7 mouse cellular contexts compared by ENCODE assay signal in genomic region chr5:125476286-125476625, GRCm38 (mm10). TPM values are rescaled to one million over a fixed set of nuclear protein-coding genes. Genes with fewer than 3 reads are reported as not detected.
DNase-seq lines count a peak whose midpoint lies in the region; ATAC-seq and TF ChIP-seq lines count a peak whose summit lies in the region.

No protein-coding gene starts in this region.

- TF ChIP-seq POLR2A in liver, adult 2 months (IDR thresholded peaks at IDR 0.05; ENCODE audit: extremely low read depth, insufficient read depth, low read length), result 0 out of 2 replicates have a peak, but pooled peaks have one; percentile 1

- H3K9ac ChIP-seq in liver, adult 2 months (ENCODE audit: low read depth, low read length), result peak overlapping the region; percentile 94
- H3K9ac ChIP-seq in embryonic facial prominence, embryonic 14.5 days (ENCODE audit: low read depth, low read length), result peak overlapping the region; percentile 70
- H3K9ac ChIP-seq in intestine, embryonic 14.5 days (ENCODE audit: low read length), result peak overlapping the region; percentile 62
- peak overlapping the region; percentile 84 for H3K9ac ChIP-seq in midbrain, embryonic 16.5 days (ENCODE audit: low read depth, low read length)

- no peaks in the 10 kb centered on the region for H3K27me3 ChIP-seq in liver, adult 2 months (ENCODE audit: control insufficient read depth, insufficient read depth, low read length)
- no peaks in the 10 kb centered on the region for H3K27me3 ChIP-seq in embryonic facial prominence, embryonic 14.5 days (replicated peaks; ENCODE audit: control insufficient read depth, insufficient read depth, low read length)
- no peaks in the 10 kb centered on the region for H3K27me3 ChIP-seq in intestine, embryonic 14.5 days (replicated peaks; ENCODE audit: control insufficient read depth, insufficient read depth, low read length)
- no peaks in the 10 kb centered on the region for H3K27me3 ChIP-seq in midbrain, embryonic 16.5 days (ENCODE audit: control insufficient read depth, insufficient read depth, low read depth, low read length)

- H3K27ac ChIP-seq in liver, adult 2 months (replicated peaks; ENCODE audit: insufficient read depth, low read depth, low read length), result peak overlapping the region; percentile 80
- H3K27ac ChIP-seq in embryonic facial prominence, embryonic 14.5 days (replicated peaks; ENCODE audit: low read depth, low read length), result peak overlapping the region; percentile 22; the same call in 1 of the 2 replicates
- H3K27ac ChIP-seq in intestine, embryonic 14.5 days (ENCODE audit: low read depth), result no peak overlapping the region
- H3K27ac ChIP-seq in midbrain, embryonic 16.5 days (ENCODE audit: low read length), result peak overlapping the region; percentile 87

- 0 out of 2 replicates have a peak, but pooled peaks have one; percentile 22 for TF ChIP-seq CTCF in liver, adult 2 months (IDR thresholded peaks at IDR 0.05; ENCODE audit: low read depth, low read length)

- H3K4me1 ChIP-seq in liver, adult 2 months (ENCODE audit: control insufficient read depth, insufficient read depth, low read length), result peaks cover 32% of the 10 kb centered on the region
- peaks cover 14% of the 10 kb centered on the region; the same call in 1 of the 2 replicates for H3K4me1 ChIP-seq in embryonic facial prominence, embryonic 14.5 days (ENCODE audit: control insufficient read depth, insufficient read depth, low read length)
- H3K4me1 ChIP-seq in intestine, embryonic 14.5 days (replicated peaks; ENCODE audit: control insufficient read depth, insufficient read depth, low read length), result peaks cover 26% of the 10 kb centered on the region
- H3K4me1 ChIP-seq in midbrain, embryonic 16.5 days (ENCODE audit: control insufficient read depth, insufficient read depth, low read length), result peaks cover 30% of the 10 kb centered on the region

- peak overlapping the region; percentile 70 for H3K4me2 ChIP-seq in embryonic facial prominence, embryonic 14.5 days (ENCODE audit: low read depth, low read length)
- peak overlapping the region; percentile 69 for H3K4me2 ChIP-seq in intestine, embryonic 14.5 days (ENCODE audit: low read length)
- H3K4me2 ChIP-seq in midbrain, embryonic 16.5 days (ENCODE audit: low read length), result peak overlapping the region; percentile 91

- H3K9me3 ChIP-seq in embryonic facial prominence, embryonic 14.5 days (ENCODE audit: control insufficient read depth, low read length), result no peaks in the 10 kb centered on the region
- no peaks in the 10 kb centered on the region for H3K9me3 ChIP-seq in intestine, embryonic 14.5 days (ENCODE audit: control insufficient read depth, low read length)
- no peaks in the 10 kb centered on the region for H3K9me3 ChIP-seq in midbrain, embryonic 16.5 days (replicated peaks; ENCODE audit: control insufficient read depth, low read length, poor library complexity, severe bottlenecking)

- peak overlapping the region; percentile 89 for H3K4me3 ChIP-seq in liver, adult 2 months (ENCODE audit: insufficient read depth, low read depth, low read length)
- H3K4me3 ChIP-seq in embryonic facial prominence, embryonic 14.5 days (ENCODE audit: low read depth, low read length), result peak overlapping the region; percentile 65
- H3K4me3 ChIP-seq in intestine, embryonic 14.5 days (ENCODE audit: low read depth, low read length), result peak overlapping the region; percentile 90
- H3K4me3 ChIP-seq in midbrain, embryonic 16.5 days (ENCODE audit: low read depth, low read length), result peak overlapping the region; percentile 85

- DNase-seq in liver, adult 2 months (ENCODE audit: extremely low read depth, low read depth, low spot score), result no peak
- DNase-seq in liver, result no peak
- peak; percentile 61 for DNase-seq in brain, adult 2 months (ENCODE audit: low read depth, low spot score)
- DNase-seq in embryonic facial prominence, embryonic 14.5 days (ENCODE audit: low spot score), result no peak
- no peak for DNase-seq in intestine, embryonic 14.5 days (ENCODE audit: low spot score)
- no peak for DNase-seq in adrenal gland, adult 8-10 months

- H3K79me2 ChIP-seq in liver, adult 2 months (ENCODE audit: control insufficient read depth, insufficient read depth, low read length), result peaks cover 37% of the 10 kb centered on the region

- 14% methylated on average over 5 of the region's 5 CpGs for WGBS in liver, adult 2 months
- 17% methylated on average over 5 of the region's 5 CpGs for WGBS in embryonic facial prominence, embryonic 14.5 days
- WGBS in intestine, embryonic 14.5 days, result 9% methylated on average over 5 of the region's 5 CpGs
- 7% methylated on average over 5 of the region's 5 CpGs for WGBS in midbrain, embryonic 16.5 days

- H3K36me3 ChIP-seq in liver, adult 2 months (ENCODE audit: control insufficient read depth, insufficient read depth, low read length), result peaks cover 4% of the 10 kb centered on the region
- H3K36me3 ChIP-seq in embryonic facial prominence, embryonic 14.5 days (ENCODE audit: control insufficient read depth, insufficient read depth, low read length), result 0 out of 2 replicates have a peak, but pooled peaks cover 4% of the 10 kb centered on the region
- H3K36me3 ChIP-seq in intestine, embryonic 14.5 days (ENCODE audit: control insufficient read depth, insufficient read depth, low read length), result 0 out of 2 replicates have a peak, but pooled peaks cover 6% of the 10 kb centered on the region
- H3K36me3 ChIP-seq in midbrain, embryonic 16.5 days (ENCODE audit: control insufficient read depth, insufficient read depth, low read length), result no peaks in the 10 kb centered on the region

- ATAC-seq in embryonic facial prominence, embryonic 14.5 days (ENCODE audit: low read depth), result no peak; the same call in 1 of the 2 replicates
- ATAC-seq in intestine, embryonic 14.5 days (replicated peaks; ENCODE audit: low FRiP score, low TSS enrichment, low read depth), result peak; percentile 29
- peak; percentile 62 for ATAC-seq in midbrain, embryonic 16.5 days

RNA-seq across cellular contexts. Expression of gene Aacs, which starts 0.6 kb away (rescaled TPM):
- 29.3 and 40.9 TPM in 2 replicates for total RNA-seq in liver, adult 2 months (2014; rRNA removed)
- polyA plus RNA-seq in liver, adult 2 months (2012; rRNA removed), result 66.8 and 190 TPM in 2 replicates
- polyA plus RNA-seq in embryonic facial prominence, embryonic 14.5 days (2014; fragmentation: Nextera tagmentation; extraction: Ambion mirVana), result 37.7 and 39.8 TPM in 2 replicates
- 66.9 and 78.6 TPM in 2 replicates for polyA plus RNA-seq in intestine, embryonic 14.5 days (2014; fragmentation: Nextera tagmentation; extraction: Ambion mirVana)
- polyA plus RNA-seq in midbrain, embryonic 16.5 days (2015; fragmentation: Nextera tagmentation; extraction: Ambion mirVana), result 100 and 125 TPM in 2 replicates
- total RNA-seq in adrenal gland, adult 8-10 months (2022), result 10 to 100 TPM; 44.9 to 73.7 (median 53.8) TPM

RNA-seq across cellular contexts. Expression of gene Bri3bp, which starts 34.9 kb away (rescaled TPM):
- 7.7 and 8.8 TPM in 2 replicates for total RNA-seq in liver, adult 2 months (2014; rRNA removed)
- polyA plus RNA-seq in liver, adult 2 months (2012; rRNA removed), result 18.3 and 23.0 TPM in 2 replicates
- 28.8 and 29.3 TPM in 2 replicates for polyA plus RNA-seq in embryonic facial prominence, embryonic 14.5 days (2014; fragmentation: Nextera tagmentation; extraction: Ambion mirVana)
- 48.4 and 50.9 TPM in 2 replicates for polyA plus RNA-seq in intestine, embryonic 14.5 days (2014; fragmentation: Nextera tagmentation; extraction: Ambion mirVana)
- 38.3 and 41.6 TPM in 2 replicates for polyA plus RNA-seq in midbrain, embryonic 16.5 days (2015; fragmentation: Nextera tagmentation; extraction: Ambion mirVana)
- total RNA-seq in adrenal gland, adult 8-10 months (2022), result 10 to 100 TPM; 27.8 to 35.6 (median 31.6) TPM

RNA-seq across cellular contexts. Expression of gene Dhx37, which starts 42.3 kb away (rescaled TPM):
- 3.8 and 5.6 TPM in 2 replicates for total RNA-seq in liver, adult 2 months (2014; rRNA removed)
- polyA plus RNA-seq in liver, adult 2 months (2012; rRNA removed), result 12.0 and 14.0 TPM in 2 replicates
- 4.8 and 5.4 TPM in 2 replicates for polyA plus RNA-seq in embryonic facial prominence, embryonic 14.5 days (2014; fragmentation: Nextera tagmentation; extraction: Ambion mirVana)
- 9.6 and 11.3 TPM in 2 replicates for polyA plus RNA-seq in intestine, embryonic 14.5 days (2014; fragmentation: Nextera tagmentation; extraction: Ambion mirVana)
- 12.4 and 12.8 TPM in 2 replicates for polyA plus RNA-seq in midbrain, embryonic 16.5 days (2015; fragmentation: Nextera tagmentation; extraction: Ambion mirVana)
- total RNA-seq in adrenal gland, adult 8-10 months (2022), result 10 to 100 TPM; 19.1 to 22.1 (median 19.9) TPM

RNA-seq across cellular contexts. Expression of gene Tmem132b, which starts 55.3 kb away (rescaled TPM):
- total RNA-seq in liver, adult 2 months (2014; rRNA removed), result 0.07 TPM in 1 of 2 replicates, not detected in the other
- not detected in 2 replicates for polyA plus RNA-seq in liver, adult 2 months (2012; rRNA removed)
- polyA plus RNA-seq in embryonic facial prominence, embryonic 14.5 days (2014; fragmentation: Nextera tagmentation; extraction: Ambion mirVana), result 0.31 and 0.38 TPM in 2 replicates
- 0.31 and 0.45 TPM in 2 replicates for polyA plus RNA-seq in intestine, embryonic 14.5 days (2014; fragmentation: Nextera tagmentation; extraction: Ambion mirVana)
- polyA plus RNA-seq in midbrain, embryonic 16.5 days (2015; fragmentation: Nextera tagmentation; extraction: Ambion mirVana), result 5.5 and 6.6 TPM in 2 replicates
- total RNA-seq in adrenal gland, adult 8-10 months (2022), result 1 to 10 TPM; 1.4 to 5.2 (median 3.5) TPM
